Mouse (Mus musculus) layer of hippocampus, adult 11-12 months (tissue): Measurements from ENCODE around the gene Il3ra.

Source experiments
- DNase-seq: peaks from one replicate; pipeline ENCODE4 v3.0.0; 2022; ENCODE audit warnings: low spot score

Gene Il3ra

DNA sequence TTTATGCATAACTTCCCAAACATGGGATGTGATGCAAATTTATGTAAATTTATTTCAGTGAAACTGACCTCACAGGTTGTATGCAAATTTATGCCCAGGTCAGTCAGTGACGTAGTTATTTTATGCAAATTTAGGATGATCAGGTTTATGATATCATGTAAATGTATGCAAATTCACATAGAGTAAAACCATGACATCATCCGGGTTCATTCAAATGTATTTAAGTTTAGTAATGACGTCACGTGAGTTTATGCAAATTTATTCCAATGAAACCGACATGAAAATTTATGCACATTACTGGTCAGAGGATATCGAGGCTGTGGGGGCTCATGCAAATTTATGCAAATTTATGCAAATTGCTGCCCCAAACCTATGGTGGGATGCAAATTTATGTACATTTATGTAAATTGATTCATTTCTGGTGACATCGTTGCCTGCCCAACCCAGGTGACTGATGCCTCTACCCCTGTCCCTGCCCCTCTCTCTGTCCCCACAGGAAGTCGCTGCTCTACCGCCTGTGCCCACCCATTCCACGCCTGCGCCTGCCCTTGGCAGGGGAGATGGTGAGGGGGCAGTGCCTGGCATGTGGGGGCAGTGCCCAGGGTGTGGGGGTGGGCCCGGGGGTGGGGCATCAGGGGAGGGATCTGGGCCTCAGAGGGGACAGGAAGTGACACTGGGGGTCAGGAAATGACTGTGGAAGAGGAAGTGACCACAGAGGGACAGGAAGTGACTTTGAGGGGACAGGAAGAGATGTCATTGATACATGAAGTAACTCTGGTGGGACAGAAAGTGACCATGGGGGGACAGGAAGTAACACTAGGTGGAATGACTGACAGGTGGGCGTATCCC, 8.7 kb downstream of the Il3ra start:
- DNase-seq = no peak

GRCm38 (mm10) chr14:14355360-14355646, 9.2 kb downstream of the Il3ra start:
- no peak for DNase-seq

DNA sequence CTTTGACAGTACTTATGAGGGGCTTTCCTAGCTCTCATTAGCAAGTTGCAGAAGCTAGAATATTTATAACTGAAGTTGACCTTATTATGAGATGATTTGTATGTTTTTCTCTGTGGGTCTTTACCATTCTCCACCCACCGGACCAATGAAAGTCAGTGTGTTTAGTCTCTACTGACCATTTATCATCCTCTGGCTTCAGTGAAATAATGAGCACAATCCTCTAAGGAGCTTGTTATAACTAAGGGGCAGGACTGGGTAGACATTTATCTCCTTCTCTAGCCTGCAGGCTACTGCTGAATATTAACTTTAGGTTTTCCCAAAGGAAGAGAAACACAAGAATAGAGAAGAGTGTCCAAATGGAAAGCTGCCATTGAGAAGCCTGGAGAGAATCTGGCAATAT, 49.5 kb downstream of the Il3ra start:
- DNase-seq = no peak

DNA sequence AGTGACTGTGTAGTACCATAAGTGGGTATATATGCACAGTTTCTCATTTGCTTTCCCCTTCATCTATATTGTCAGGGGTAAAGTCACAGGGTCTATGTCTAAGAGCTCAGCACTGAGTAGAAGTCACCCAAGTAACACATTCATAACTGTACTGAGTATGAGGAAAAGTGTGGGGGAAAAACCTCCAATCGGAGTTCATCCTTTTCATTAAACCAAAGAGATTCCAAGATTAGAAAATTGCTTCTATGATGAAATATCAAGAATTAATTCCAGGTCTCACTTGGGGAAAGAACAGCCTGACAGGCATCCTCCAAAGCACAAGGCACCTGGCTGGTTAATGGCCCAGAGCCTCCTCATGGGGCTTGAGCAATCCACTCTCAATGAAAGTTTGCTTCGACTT, 54.9 kb downstream of the Il3ra start, which contains the start of gene Olfr721-ps1:
Gene Olfr721-ps1 (plus strand): TSS at position 301 of the 400 bp plus-strand sequence.
- DNase-seq = no peak
